Mouse (Mus musculus) olfactory bulb, adult 2 months (tissue): Measurements from ENCODE around the gene Il17re.

Source experiments
- CTCF ChIP-seq: fragments of 200-500 bp; IDR thresholded peaks from 2 replicates; pipeline ENCODE4 v1.5.1; 2012; ENCODE audit warnings: low read depth, mild to moderate bottlenecking, low read length, moderate library complexity; ENCODE audit not compliant: insufficient read depth
- POLR2A ChIP-seq: fragments of 200-500 bp; IDR thresholded peaks from 2 replicates; pipeline ENCODE4 v1.6.1; 2012; ENCODE audit warnings: mild to moderate bottlenecking, low read depth, low read length, moderate library complexity; ENCODE audit not compliant: insufficient read depth

DNA sequence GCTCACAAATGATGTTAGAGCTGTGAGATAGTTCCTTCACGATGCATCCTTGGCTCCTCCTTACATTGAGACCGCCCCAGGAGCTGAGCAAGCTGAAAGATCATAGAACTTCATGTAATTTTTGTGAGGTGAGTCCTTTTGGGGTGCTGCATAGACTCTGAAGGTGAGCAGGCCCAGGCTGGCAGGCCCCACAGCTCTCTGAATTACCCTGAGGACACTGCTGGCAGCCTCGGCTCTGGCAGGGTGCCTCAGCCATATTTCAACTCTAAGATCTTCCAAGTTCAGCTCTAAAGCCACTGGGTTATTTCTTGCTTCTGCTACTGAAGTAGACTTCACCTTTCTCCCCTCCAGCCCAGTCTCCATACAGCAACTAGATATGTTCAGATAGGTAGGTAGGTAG is 17.6 kb upstream of the Il17re start:
- TF ChIP-seq CTCF = no peak
- no peak for TF ChIP-seq POLR2A
